Mouse (Mus musculus) heart, postnatal 0 days (tissue): ENCODE results near the gene Prdx3.

Experiments
- CTCF ChIP-seq: IDR thresholded peaks from 2 replicates; pipeline ENCODE4 v1.5.1; 2016; ENCODE audit warnings: antibody characterized with exemption, control low read depth, low read depth
- EP300 ChIP-seq: IDR thresholded peaks from 2 replicates; pipeline ENCODE4 v1.6.1; 2016; ENCODE audit warnings: antibody characterized with exemption, low read depth

DNA sequence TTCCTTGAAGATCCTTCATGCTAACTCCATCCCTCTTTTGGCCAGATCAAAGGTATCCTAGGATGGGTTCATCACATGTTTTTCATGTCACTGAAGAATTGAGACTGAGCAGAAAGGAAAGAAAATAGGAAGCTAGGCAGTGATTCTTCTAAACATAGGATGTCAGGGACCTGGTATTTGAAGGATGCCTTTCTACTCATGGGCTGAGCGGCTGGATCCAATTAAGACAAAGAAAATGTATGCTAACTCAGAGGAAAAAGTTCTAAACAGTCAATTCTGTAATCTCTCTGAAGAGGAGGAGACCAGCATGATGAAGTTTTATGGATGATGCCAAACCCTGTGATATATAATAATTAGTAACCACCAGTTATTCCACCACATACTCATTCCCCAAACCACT, 28.8 kb upstream of the Prdx3 start:
- no peak for TF ChIP-seq CTCF
- TF ChIP-seq EP300 = no peak
